Mouse (Mus musculus): ENCODE measurements at regions not wholly inside any gene's neighbourhood (a gene's known extent, or its start where the extent isn't known, plus 50 kb on each side); places are given as distances from the start of the nearest gene placed in this dataset.

GRCm38 (mm10) chr1:76508821-76509220, 962.8 kb downstream of the Slc4a3 start:
- Histone ChIP-seq H3K27ac (ENCODE audit: low read depth) (no peak overlapping the region), H3K4me1 (ENCODE audit: control insufficient read depth, insufficient read depth) (0 out of 2 replicates have a peak, but pooled peaks cover 7% of the 10 kb centered on the region), H3K4me3 (ENCODE audit: low read depth, low read length) (no peak overlapping the region), H3K36me3 (replicated peaks; ENCODE audit: control insufficient read depth, insufficient read depth, low read length) (no peaks in the 10 kb centered on the region), H3K27me3 (ENCODE audit: control insufficient read depth, insufficient read depth, low read length) (no peaks in the 10 kb centered on the region), H3K9ac (replicated peaks; ENCODE audit: low read depth, low read length) (no peak overlapping the region), H3K4me2 (ENCODE audit: low read depth, low read length) (no peak overlapping the region), H3K9me3 (replicated peaks; ENCODE audit: control insufficient read depth, low read length) (no peaks in the 10 kb centered on the region)
- DNase-seq (ENCODE audit: low spot score) (no peak), ATAC-seq (ENCODE audit: insufficient read depth, low read depth) (no peak)
- TF ChIP-seq CTCF (IDR thresholded peaks at IDR 0.05; ENCODE audit: low read depth) (no peak), EP300 (IDR thresholded peaks at IDR 0.05; ENCODE audit: low read depth) (no peak)
- 97% methylated on average over 1 of the region's 1 CpGs for WGBS

GRCm38 (mm10) chr1:76509486-76509885, 963.4 kb downstream of the Slc4a3 start:
- Histone ChIP-seq H3K27me3 (ENCODE audit: control insufficient read depth, insufficient read depth, low read length) (no peaks in the 10 kb centered on the region), H3K4me1 (ENCODE audit: control insufficient read depth, insufficient read depth) (0 out of 2 replicates have a peak, but pooled peaks cover 7% of the 10 kb centered on the region), H3K9me3 (replicated peaks; ENCODE audit: control insufficient read depth, low read length) (no peaks in the 10 kb centered on the region), H3K36me3 (replicated peaks; ENCODE audit: control insufficient read depth, insufficient read depth, low read length) (no peaks in the 10 kb centered on the region), H3K4me3 (ENCODE audit: low read depth, low read length) (no peak overlapping the region), H3K4me2 (ENCODE audit: low read depth, low read length) (no peak overlapping the region), H3K9ac (replicated peaks; ENCODE audit: low read depth, low read length) (no peak overlapping the region), H3K27ac (ENCODE audit: low read depth) (no peak overlapping the region)
- DNase-seq (ENCODE audit: low spot score) (no peak), ATAC-seq (ENCODE audit: insufficient read depth, low read depth) (no peak)
- 80% methylated on average over 3 of the region's 3 CpGs for WGBS
- no peak for TF ChIP-seq CTCF (IDR thresholded peaks at IDR 0.05; ENCODE audit: low read depth)
- TF ChIP-seq EP300 (IDR thresholded peaks at IDR 0.05; ENCODE audit: low read depth) = no peak

- 25% methylated on average over 1 of the region's 1 CpGs for WGBS
- H3K4me1 ChIP-seq (ENCODE audit: control insufficient read depth, insufficient read depth) = 0 out of 2 replicates have a peak, but pooled peaks cover 7% of the 10 kb centered on the region
- no peak overlapping the region for H3K27ac ChIP-seq (ENCODE audit: low read depth)
- no peak overlapping the region for H3K9ac ChIP-seq (replicated peaks; ENCODE audit: low read depth, low read length)
- H3K4me3 ChIP-seq (ENCODE audit: low read depth, low read length) = no peak overlapping the region
- ATAC-seq (ENCODE audit: insufficient read depth, low read depth) (no peak), DNase-seq (ENCODE audit: low spot score) (no peak)
- no peaks in the 10 kb centered on the region for H3K27me3 ChIP-seq (ENCODE audit: control insufficient read depth, insufficient read depth, low read length)
- H3K36me3 ChIP-seq (replicated peaks; ENCODE audit: control insufficient read depth, insufficient read depth, low read length) = no peaks in the 10 kb centered on the region
- TF ChIP-seq CTCF (IDR thresholded peaks at IDR 0.05; ENCODE audit: low read depth) = no peak
- no peak for TF ChIP-seq EP300 (IDR thresholded peaks at IDR 0.05; ENCODE audit: low read depth)
- no peak overlapping the region for H3K4me2 ChIP-seq (ENCODE audit: low read depth, low read length)
- no peaks in the 10 kb centered on the region for H3K9me3 ChIP-seq (replicated peaks; ENCODE audit: control insufficient read depth, low read length)
Observed at GRCm38 (mm10) chr1:76512156-76512555, 966.1 kb downstream of the Slc4a3 start.

GRCm38 (mm10) chr1:76513490-76513889, 967.4 kb downstream of the Slc4a3 start:
- Histone ChIP-seq H3K4me2 (ENCODE audit: low read depth, low read length) (no peak overlapping the region), H3K4me1 (ENCODE audit: control insufficient read depth, insufficient read depth) (0 out of 2 replicates have a peak, but pooled peaks cover 7% of the 10 kb centered on the region), H3K36me3 (replicated peaks; ENCODE audit: control insufficient read depth, insufficient read depth, low read length) (no peaks in the 10 kb centered on the region), H3K27me3 (ENCODE audit: control insufficient read depth, insufficient read depth, low read length) (no peaks in the 10 kb centered on the region), H3K9ac (replicated peaks; ENCODE audit: low read depth, low read length) (no peak overlapping the region), H3K4me3 (ENCODE audit: low read depth, low read length) (no peak overlapping the region), H3K27ac (ENCODE audit: low read depth) (no peak overlapping the region), H3K9me3 (replicated peaks; ENCODE audit: control insufficient read depth, low read length) (no peaks in the 10 kb centered on the region)
- WGBS = 75% methylated on average over 2 of the region's 2 CpGs
- DNase-seq (ENCODE audit: low spot score) (no peak), ATAC-seq (ENCODE audit: insufficient read depth, low read depth) (no peak)
- no peak for TF ChIP-seq EP300 (IDR thresholded peaks at IDR 0.05; ENCODE audit: low read depth)
- TF ChIP-seq CTCF (IDR thresholded peaks at IDR 0.05; ENCODE audit: low read depth) = no peak

GRCm38 (mm10) chr1:76529531-76529930, 983.5 kb downstream of the Slc4a3 start:
- DNase-seq (ENCODE audit: low spot score) (no peak), ATAC-seq (ENCODE audit: insufficient read depth, low read depth) (no peak)
- 50% methylated on average over 9 of the region's 9 CpGs for WGBS
- no peaks in the 10 kb centered on the region for H3K27me3 ChIP-seq (ENCODE audit: control insufficient read depth, insufficient read depth, low read length)
- no peaks in the 10 kb centered on the region for H3K9me3 ChIP-seq (replicated peaks; ENCODE audit: control insufficient read depth, low read length)
- H3K4me1 ChIP-seq (ENCODE audit: control insufficient read depth, insufficient read depth) = no peaks in the 10 kb centered on the region
- no peak for TF ChIP-seq EP300 (IDR thresholded peaks at IDR 0.05; ENCODE audit: low read depth)
- H3K27ac ChIP-seq (ENCODE audit: low read depth) = no peak overlapping the region
- H3K4me2 ChIP-seq (ENCODE audit: low read depth, low read length) = no peak overlapping the region
- H3K4me3 ChIP-seq (ENCODE audit: low read depth, low read length) = no peak overlapping the region
- H3K9ac ChIP-seq (replicated peaks; ENCODE audit: low read depth, low read length) = no peak overlapping the region
- no peaks in the 10 kb centered on the region for H3K36me3 ChIP-seq (replicated peaks; ENCODE audit: control insufficient read depth, insufficient read depth, low read length)

GRCm38 (mm10) chr1:76530342-76530741, 984.3 kb downstream of the Slc4a3 start:
- no peak for ATAC-seq (ENCODE audit: insufficient read depth, low read depth)
- Histone ChIP-seq H3K27ac (ENCODE audit: low read depth) (no peak overlapping the region), H3K9me3 (replicated peaks; ENCODE audit: control insufficient read depth, low read length) (no peaks in the 10 kb centered on the region), H3K4me2 (ENCODE audit: low read depth, low read length) (no peak overlapping the region), H3K4me3 (ENCODE audit: low read depth, low read length) (no peak overlapping the region), H3K9ac (replicated peaks; ENCODE audit: low read depth, low read length) (no peak overlapping the region), H3K36me3 (replicated peaks; ENCODE audit: control insufficient read depth, insufficient read depth, low read length) (no peaks in the 10 kb centered on the region), H3K4me1 (ENCODE audit: control insufficient read depth, insufficient read depth) (no peaks in the 10 kb centered on the region), H3K27me3 (ENCODE audit: control insufficient read depth, insufficient read depth, low read length) (no peaks in the 10 kb centered on the region)
- TF ChIP-seq EP300 (IDR thresholded peaks at IDR 0.05; ENCODE audit: low read depth) = no peak
- no peak for DNase-seq (ENCODE audit: low spot score)
- 86% methylated on average over 6 of the region's 6 CpGs for WGBS

Data from heart, postnatal 0 days (tissue).